Mouse (Mus musculus): Measurements from ENCODE around the gene Ptgs1. TPM values are rescaled to one million over a fixed set of nuclear protein-coding genes. Genes with fewer than 3 reads are reported as not detected.

The Ptgs1 gene
- polyA plus RNA-seq, 1 experiment from 2014 or later = 25.1 TPM

GRCm38 (mm10) chr2:36220106-36220505, 10.1 kb upstream of the Ptgs1 start:
- H3K27me3 ChIP-seq (replicated peaks; ENCODE audit: control insufficient read depth, insufficient read depth, low read length) = no peaks in the 10 kb centered on the region

GRCm38 (mm10) chr2:36220891-36221290, 9.3 kb upstream of the Ptgs1 start:
- H3K4me3 ChIP-seq (ENCODE audit: low read depth, low read length) = no peak overlapping the region
- H3K4me2 ChIP-seq (ENCODE audit: low read length) = no peak overlapping the region
- H3K9me3 ChIP-seq (ENCODE audit: control insufficient read depth, low read length) = no peaks in the 10 kb centered on the region
- 79% methylated on average over 4 of the region's 4 CpGs for WGBS
- H3K27ac ChIP-seq (ENCODE audit: low read depth) = no peak overlapping the region
- ATAC-seq (replicated peaks; ENCODE audit: low FRiP score, low TSS enrichment, low read depth) = no peak
- H3K36me3 ChIP-seq (ENCODE audit: control insufficient read depth, insufficient read depth, low read length) = no peaks in the 10 kb centered on the region
- no peak for DNase-seq (ENCODE audit: low spot score)
- no peaks in the 10 kb centered on the region for H3K27me3 ChIP-seq (replicated peaks; ENCODE audit: control insufficient read depth, insufficient read depth, low read length)
- H3K4me1 ChIP-seq (replicated peaks; ENCODE audit: control insufficient read depth, insufficient read depth, low read length) = peaks cover 20% of the 10 kb centered on the region
- H3K9ac ChIP-seq (ENCODE audit: low read length) = no peak overlapping the region

More at GRCm38 (mm10) chr2:36220106-36220505, 10.1 kb upstream of the Ptgs1 start:
- Histone ChIP-seq H3K9me3 (ENCODE audit: control insufficient read depth, low read length) (no peaks in the 10 kb centered on the region), H3K4me3 (ENCODE audit: low read depth, low read length) (no peak overlapping the region), H3K4me1 (replicated peaks; ENCODE audit: control insufficient read depth, insufficient read depth, low read length) (peaks cover 20% of the 10 kb centered on the region), H3K4me2 (ENCODE audit: low read length) (no peak overlapping the region), H3K27ac (ENCODE audit: low read depth) (no peak overlapping the region), H3K36me3 (ENCODE audit: control insufficient read depth, insufficient read depth, low read length) (no peaks in the 10 kb centered on the region), H3K9ac (ENCODE audit: low read length) (no peak overlapping the region)
- no peak for ATAC-seq (replicated peaks; ENCODE audit: low FRiP score, low TSS enrichment, low read depth)
- no peak for DNase-seq (ENCODE audit: low spot score)
- WGBS = 87% methylated on average over 8 of the region's 8 CpGs

- WGBS = 49% methylated on average over 7 of the region's 7 CpGs
- no peak for DNase-seq (ENCODE audit: low spot score)
Measured at GRCm38 (mm10) chr2:36222168-36222848, 7.9 kb upstream of the Ptgs1 start.

GRCm38 (mm10) chr2:36223436-36223835, 6.8 kb upstream of the Ptgs1 start:
- no peaks in the 10 kb centered on the region for H3K9me3 ChIP-seq (ENCODE audit: control insufficient read depth, low read length)
- H3K27me3 ChIP-seq (replicated peaks; ENCODE audit: control insufficient read depth, insufficient read depth, low read length) = no peaks in the 10 kb centered on the region
- DNase-seq (ENCODE audit: low spot score) (no peak), ATAC-seq (replicated peaks; ENCODE audit: low FRiP score, low TSS enrichment, low read depth) (no peak)
- no peak overlapping the region for H3K4me3 ChIP-seq (ENCODE audit: low read depth, low read length)
- H3K4me1 ChIP-seq (replicated peaks; ENCODE audit: control insufficient read depth, insufficient read depth, low read length) = no peaks in the 10 kb centered on the region
- no peak overlapping the region for H3K9ac ChIP-seq (ENCODE audit: low read length)
- no peaks in the 10 kb centered on the region for H3K36me3 ChIP-seq (ENCODE audit: control insufficient read depth, insufficient read depth, low read length)
- H3K4me2 ChIP-seq (ENCODE audit: low read length) = no peak overlapping the region
- H3K27ac ChIP-seq (ENCODE audit: low read depth) = no peak overlapping the region

More at GRCm38 (mm10) chr2:36222168-36222848, 7.9 kb upstream of the Ptgs1 start:
- Histone ChIP-seq H3K4me1 (replicated peaks; ENCODE audit: control insufficient read depth, insufficient read depth, low read length) (peaks cover 6% of the 10 kb centered on the region; the same call in 1 of the 2 replicates), H3K9ac (ENCODE audit: low read length) (no peak overlapping the region), H3K27ac (ENCODE audit: low read depth) (no peak overlapping the region), H3K27me3 (replicated peaks; ENCODE audit: control insufficient read depth, insufficient read depth, low read length) (no peaks in the 10 kb centered on the region), H3K36me3 (ENCODE audit: control insufficient read depth, insufficient read depth, low read length) (no peaks in the 10 kb centered on the region), H3K4me3 (ENCODE audit: low read depth, low read length) (no peak overlapping the region), H3K9me3 (ENCODE audit: control insufficient read depth, low read length) (no peaks in the 10 kb centered on the region), H3K4me2 (ENCODE audit: low read length) (no peak overlapping the region)
- ATAC-seq (replicated peaks; ENCODE audit: low FRiP score, low TSS enrichment, low read depth) = no peak

DNA sequence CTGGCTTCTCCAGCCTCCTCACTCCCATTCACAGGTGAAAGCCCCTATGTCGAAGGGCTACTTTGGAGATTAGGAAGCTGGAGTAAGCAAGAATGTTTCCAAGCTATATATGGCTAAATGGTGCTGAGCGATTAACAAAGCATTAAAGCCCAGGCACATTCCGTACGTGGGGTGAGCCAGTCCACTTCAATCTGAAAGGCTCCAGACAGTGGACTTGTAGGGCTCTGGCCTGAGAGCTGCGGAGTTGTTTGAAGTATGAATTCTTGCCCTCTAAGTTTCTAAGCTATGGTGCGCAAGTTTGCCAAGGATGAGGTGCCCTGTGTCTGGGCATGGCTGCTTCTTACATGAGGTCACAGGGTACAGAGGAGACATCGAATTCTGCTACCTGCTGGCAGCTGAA, 6.1 kb upstream of the Ptgs1 start:
- H3K9ac ChIP-seq (ENCODE audit: low read length) = no peak overlapping the region
- ATAC-seq (replicated peaks; ENCODE audit: low FRiP score, low TSS enrichment, low read depth) = no peak

GRCm38 (mm10) chr2:36224599-36224998, 5.6 kb upstream of the Ptgs1 start:
- Histone ChIP-seq H3K4me2 (ENCODE audit: low read length) (no peak overlapping the region), H3K4me1 (replicated peaks; ENCODE audit: control insufficient read depth, insufficient read depth, low read length) (no peaks in the 10 kb centered on the region), H3K27me3 (replicated peaks; ENCODE audit: control insufficient read depth, insufficient read depth, low read length) (no peaks in the 10 kb centered on the region), H3K4me3 (ENCODE audit: low read depth, low read length) (no peak overlapping the region), H3K36me3 (ENCODE audit: control insufficient read depth, insufficient read depth, low read length) (no peaks in the 10 kb centered on the region), H3K9ac (ENCODE audit: low read length) (no peak overlapping the region), H3K9me3 (ENCODE audit: control insufficient read depth, low read length) (no peaks in the 10 kb centered on the region), H3K27ac (ENCODE audit: low read depth) (no peak overlapping the region; the same call in 1 of the 2 replicates)
- WGBS = 27% methylated on average over 2 of the region's 2 CpGs
- no peak for ATAC-seq (replicated peaks; ENCODE audit: low FRiP score, low TSS enrichment, low read depth)
- no peak for DNase-seq (ENCODE audit: low spot score)

More for the DNA sequence above, 6.1 kb upstream of the Ptgs1 start:
- Histone ChIP-seq H3K36me3 (ENCODE audit: control insufficient read depth, insufficient read depth, low read length) (no peaks in the 10 kb centered on the region), H3K4me2 (ENCODE audit: low read length) (no peak overlapping the region), H3K9me3 (ENCODE audit: control insufficient read depth, low read length) (no peaks in the 10 kb centered on the region), H3K27ac (ENCODE audit: low read depth) (no peak overlapping the region; the same call in 1 of the 2 replicates), H3K4me3 (ENCODE audit: low read depth, low read length) (no peak overlapping the region), H3K4me1 (replicated peaks; ENCODE audit: control insufficient read depth, insufficient read depth, low read length) (no peaks in the 10 kb centered on the region), H3K27me3 (replicated peaks; ENCODE audit: control insufficient read depth, insufficient read depth, low read length) (no peaks in the 10 kb centered on the region)
- 73% methylated on average over 7 of the region's 7 CpGs for WGBS
- no peak for DNase-seq (ENCODE audit: low spot score)

- no peak for ATAC-seq (replicated peaks; ENCODE audit: low FRiP score, low TSS enrichment, low read depth)
- no peak overlapping the region for H3K27ac ChIP-seq (ENCODE audit: low read depth)
- no peaks in the 10 kb centered on the region for H3K9me3 ChIP-seq (ENCODE audit: control insufficient read depth, low read length)
- peak overlapping the region; percentile 48 for H3K9ac ChIP-seq (ENCODE audit: low read length)
- peaks cover 13% of the 10 kb centered on the region; the same call in 1 of the 2 replicates for H3K4me1 ChIP-seq (replicated peaks; ENCODE audit: control insufficient read depth, insufficient read depth, low read length)
- no peaks in the 10 kb centered on the region for H3K27me3 ChIP-seq (replicated peaks; ENCODE audit: control insufficient read depth, insufficient read depth, low read length)
- H3K4me2 ChIP-seq (ENCODE audit: low read length) = peak overlapping the region; percentile 76
- no peaks in the 10 kb centered on the region for H3K36me3 ChIP-seq (ENCODE audit: control insufficient read depth, insufficient read depth, low read length)
- DNase-seq (ENCODE audit: low spot score) = no peak
- 24% methylated on average over 10 of the region's 10 CpGs for WGBS
- H3K4me3 ChIP-seq (ENCODE audit: low read depth, low read length) = peak overlapping the region; percentile 38
Measured at GRCm38 (mm10) chr2:36230967-36231366, 741 bp downstream of the Ptgs1 start.

DNA sequence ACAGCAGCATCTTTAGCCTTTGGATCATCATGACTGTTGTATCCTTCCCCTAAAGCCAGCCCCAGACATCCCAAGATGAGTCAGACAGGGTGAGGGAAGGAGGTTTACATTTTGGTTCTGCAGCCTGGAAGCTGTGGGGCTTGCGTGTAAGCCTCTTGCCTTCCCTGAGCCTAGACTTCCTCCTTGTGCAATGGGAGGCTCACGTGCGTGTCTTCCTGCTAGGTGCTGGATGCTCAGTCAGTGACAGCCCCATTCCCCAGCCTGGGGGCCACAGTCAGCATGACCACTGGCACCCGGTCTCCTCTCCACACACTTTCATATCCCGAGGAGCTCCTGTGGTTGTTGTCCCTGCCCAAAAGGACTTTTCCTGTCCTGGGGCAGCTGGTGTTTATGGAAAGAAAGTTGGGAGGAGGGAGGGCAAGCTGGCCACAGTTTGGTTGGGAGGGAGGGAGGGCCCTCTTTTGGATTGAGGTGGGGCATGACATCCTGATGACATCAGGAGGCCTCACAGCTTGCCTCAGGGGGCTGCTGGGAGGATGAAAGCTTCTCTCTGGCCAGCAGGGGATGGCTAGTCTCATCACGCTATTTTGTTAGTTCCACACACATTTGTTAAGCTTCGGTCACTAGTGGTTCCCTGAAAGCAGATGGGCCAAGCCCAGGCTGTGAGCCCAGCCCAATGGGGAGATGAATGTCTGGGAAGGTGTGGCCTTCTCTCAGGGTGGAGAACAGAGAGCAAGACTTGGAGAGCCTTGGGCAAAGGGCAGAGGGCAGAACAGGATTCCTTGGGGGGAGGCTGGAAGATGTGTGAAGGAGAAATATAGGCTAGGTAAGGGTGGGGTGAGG, 4.5 kb downstream of the Ptgs1 start:
- 0 out of 2 replicates have a peak overlapping the region, but pooled peaks have one; percentile 2 for H3K27ac ChIP-seq (ENCODE audit: low read depth)
- no peaks in the 10 kb centered on the region for H3K9me3 ChIP-seq (ENCODE audit: control insufficient read depth, low read length)
- DNase-seq (ENCODE audit: low spot score) (no peak), ATAC-seq (replicated peaks; ENCODE audit: low FRiP score, low TSS enrichment, low read depth) (no peak)
- peaks cover 22% of the 10 kb centered on the region; the same call in 1 of the 2 replicates for H3K4me1 ChIP-seq (replicated peaks; ENCODE audit: control insufficient read depth, insufficient read depth, low read length)
- WGBS = 44% methylated on average over 7 of the region's 7 CpGs
- H3K9ac ChIP-seq (ENCODE audit: low read length) = no peak overlapping the region
- no peak overlapping the region for H3K4me3 ChIP-seq (ENCODE audit: low read depth, low read length)
- H3K4me2 ChIP-seq (ENCODE audit: low read length) = no peak overlapping the region
- no peaks in the 10 kb centered on the region for H3K27me3 ChIP-seq (replicated peaks; ENCODE audit: control insufficient read depth, insufficient read depth, low read length)
- no peaks in the 10 kb centered on the region for H3K36me3 ChIP-seq (ENCODE audit: control insufficient read depth, insufficient read depth, low read length)
